Mouse (Mus musculus): ENCODE measurements around the gene Gm20422. TPM values are rescaled to one million over a fixed set of nuclear protein-coding genes. Genes with fewer than 3 reads are reported as not detected.
A peak's percentile ranks its signal among the peaks of the same experiment; 100 is the strongest.

Gene Gm20422
- total RNA-seq (2021) = 1 to 10 TPM; 1.9 to 2.2 TPM
- long read RNA-seq, experiment 1, partial matches to known transcripts = 0 of 2 reads
- long read RNA-seq, experiment 1, other reads (novel, unspliced or antisense) = 2 of 2 reads
- long read RNA-seq, experiment 2, partial matches to known transcripts = 0 of 1 reads
- long read RNA-seq, experiment 2, other reads (novel, unspliced or antisense) = 1 of 1 reads

GRCm38 (mm10) chr8:69774503-69775148 lies at the start of gene Gm20422:
Gene Gm20422 (minus strand): TSS chr8:69774886.
- peak; percentile 86 to 90 for DNase-seq
- intact Hi-C loops (cut with DNase I) = no loop called here

GRCm38 (mm10) chr8:69822386-69823191 lies 47.9 kb upstream of the Gm20422 start, which contains the start of gene Lpar2:
Gene Lpar2 (plus strand): TSS chr8:69822429.
- peak in 1 of 2 experiments; percentile 28 for DNase-seq
- intact Hi-C loops (cut with DNase I) = no loop called here

- intact Hi-C loops (cut with DNase I) = no loop called here
- peak in 1 of 2 experiments; percentile 23 for DNase-seq
These were observed 47.3 kb upstream of the Gm20422 start for GRCm38 (mm10) chr8:69821971-69822385.

GRCm38 (mm10) chr8:69820466-69820865 lies 45.8 kb upstream of the Gm20422 start:
- intact Hi-C loops (cut with DNase I) = no loop called here
- DNase-seq = no peak

GRCm38 (mm10) chr8:69815396-69815795 lies 40.7 kb upstream of the Gm20422 start:
- intact Hi-C loops (cut with DNase I) = no loop called here
- no peak for DNase-seq

GRCm38 (mm10) chr8:69814881-69815280 lies 40.2 kb upstream of the Gm20422 start:
- no peak for DNase-seq
- intact Hi-C loops (cut with DNase I) = no loop called here

DNA sequence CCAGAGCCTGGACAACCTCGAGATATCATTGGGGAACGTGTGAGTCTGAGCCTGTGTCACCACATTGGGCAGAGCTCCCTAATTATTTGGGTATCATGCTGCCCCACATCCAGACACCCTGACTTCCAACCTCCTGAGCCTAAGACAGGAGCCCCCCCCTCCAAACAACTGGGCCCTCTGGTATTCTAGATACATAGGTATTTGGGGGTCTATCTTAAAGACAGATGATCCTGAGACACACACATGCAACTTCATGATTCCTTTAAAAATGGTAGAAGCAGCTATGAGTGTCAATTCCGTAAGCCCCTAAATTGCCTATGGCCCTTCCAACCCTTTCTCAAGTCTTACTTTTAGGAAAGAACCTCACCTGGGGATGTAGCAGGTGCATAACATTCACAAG lies 35.1 kb upstream of the Gm20422 start:
- intact Hi-C loops (cut with DNase I) = no loop called here
- DNase-seq = no peak

GRCm38 (mm10) chr8:69808864-69809403 lies 34.2 kb upstream of the Gm20422 start:
- intact Hi-C loops (cut with DNase I) = no loop called here

DNA sequence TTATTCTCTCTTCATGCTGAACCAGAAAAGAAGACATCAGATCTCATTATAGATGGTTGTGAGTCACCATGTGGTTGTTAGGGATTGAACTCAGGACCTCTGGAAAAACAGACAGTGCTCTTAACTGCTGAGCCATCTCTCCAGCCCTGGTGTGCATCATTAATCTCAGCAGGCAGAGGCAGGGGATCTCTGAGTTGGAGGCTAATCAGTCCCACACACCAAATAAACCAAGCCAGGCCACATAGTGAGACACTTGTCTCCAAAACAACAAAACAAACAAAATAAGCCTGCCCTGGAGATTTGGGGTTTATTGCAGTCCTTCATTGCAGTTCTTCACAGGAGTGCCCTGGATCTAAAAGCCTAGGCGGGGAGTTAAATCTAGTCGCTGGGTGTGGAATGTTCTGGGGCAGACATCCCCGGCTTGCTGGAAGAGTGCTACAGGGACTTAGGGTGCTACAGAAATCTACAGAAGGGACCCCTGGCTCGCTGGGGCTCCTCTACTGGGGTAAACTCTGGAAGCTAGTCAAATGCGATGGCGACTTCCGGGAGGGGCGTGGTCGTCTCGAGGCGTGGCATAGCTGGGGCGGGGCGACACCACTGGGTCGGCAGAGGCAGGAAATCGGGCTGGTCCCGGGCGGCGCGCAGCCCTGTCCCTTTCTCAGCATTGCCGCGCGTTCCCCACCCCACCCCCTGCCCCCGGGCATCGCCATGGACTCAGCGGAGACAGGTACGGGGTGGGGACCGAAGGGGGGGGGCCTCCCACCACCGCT lies 33.6 kb upstream of the Gm20422 start, which contains the start of gene Gmip:
Gene Gmip, plus strand, starts transcription at position 586 of the 770 bp plus-strand sequence.
- intact Hi-C loops (cut with DNase I) = no loop called here

More at GRCm38 (mm10) chr8:69808864-69809403, 34.2 kb upstream of the Gm20422 start:
- DNase-seq = no peak

GRCm38 (mm10) chr8:69807236-69807635 lies 32.5 kb upstream of the Gm20422 start:
- no peak for DNase-seq
- intact Hi-C loops (cut with DNase I) = no loop called here

More for the DNA sequence above, 33.6 kb upstream of the Gm20422 start, which contains the start of gene Gmip:
- DNase-seq = peak; percentile 76 to 81

- no peak for DNase-seq
These were observed 30.8 kb upstream of the Gm20422 start for GRCm38 (mm10) chr8:69805491-69805890.

GRCm38 (mm10) chr8:69805086-69805485 lies 30.4 kb upstream of the Gm20422 start:
- DNase-seq = no peak
- intact Hi-C loops (cut with DNase I) = no loop called here

More at GRCm38 (mm10) chr8:69805491-69805890, 30.8 kb upstream of the Gm20422 start:
- intact Hi-C loops (cut with DNase I) = no loop called here

GRCm38 (mm10) chr8:69804537-69804936 lies 29.9 kb upstream of the Gm20422 start:
- intact Hi-C loops (cut with DNase I) = no loop called here
- no peak for DNase-seq

- no peak for DNase-seq
- intact Hi-C loops (cut with DNase I) = no loop called here
These were observed 28.7 kb upstream of the Gm20422 start for GRCm38 (mm10) chr8:69803366-69803765.

DNA sequence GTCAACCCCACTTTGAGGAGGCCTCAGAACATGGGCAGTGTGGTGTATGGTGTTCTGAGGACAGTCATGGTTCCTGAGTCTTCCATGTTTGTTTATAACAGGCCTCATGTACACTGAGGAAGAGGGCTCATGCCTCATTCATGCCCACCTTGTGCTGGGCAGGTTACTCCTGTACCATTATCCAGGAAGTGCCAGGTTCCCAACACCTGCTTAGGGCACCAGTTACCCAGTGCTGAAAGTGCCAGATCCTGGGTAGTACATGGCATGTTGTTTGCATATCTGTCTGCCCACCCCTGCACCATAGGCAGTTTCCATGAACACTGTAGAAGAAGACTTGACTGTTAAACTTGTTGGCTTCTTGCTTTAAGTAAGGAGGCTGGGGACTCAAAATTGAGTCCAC lies 27.5 kb upstream of the Gm20422 start:
- intact Hi-C loops (cut with DNase I) = no loop called here
- peak in 1 of 2 experiments; percentile 0 for DNase-seq

- intact Hi-C loops (cut with DNase I) = no loop called here
- DNase-seq = peak in 1 of 2 experiments; percentile 0
These were observed 27.1 kb upstream of the Gm20422 start for GRCm38 (mm10) chr8:69801796-69802195.

- intact Hi-C loops (cut with DNase I) = no loop called here
- peak in 1 of 2 experiments; percentile 0 for DNase-seq
These were observed 25.3 kb upstream of the Gm20422 start for GRCm38 (mm10) chr8:69799946-69800345.

DNA sequence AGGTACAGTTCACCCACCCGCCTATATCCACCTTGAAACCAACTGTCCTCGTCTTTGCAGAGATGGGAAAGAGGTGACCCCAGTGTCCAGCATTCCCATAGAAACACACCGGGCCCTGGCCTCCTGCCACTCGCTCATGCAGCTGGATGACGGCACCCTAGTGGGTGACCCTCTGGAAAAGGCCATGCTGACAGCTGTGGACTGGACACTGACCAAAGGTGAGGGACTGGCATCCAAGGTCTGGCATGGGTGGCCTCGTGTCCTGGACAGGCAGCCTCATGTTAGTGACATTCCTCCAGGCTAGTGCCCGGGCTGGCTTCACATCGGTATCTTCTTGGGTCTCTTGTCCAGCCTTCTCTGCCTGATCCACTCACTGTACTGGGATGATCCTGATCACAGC lies 24.6 kb upstream of the Gm20422 start:
- intact Hi-C loops (cut with DNase I) = no loop called here
- DNase-seq = peak in 1 of 2 experiments; percentile 1

DNA sequence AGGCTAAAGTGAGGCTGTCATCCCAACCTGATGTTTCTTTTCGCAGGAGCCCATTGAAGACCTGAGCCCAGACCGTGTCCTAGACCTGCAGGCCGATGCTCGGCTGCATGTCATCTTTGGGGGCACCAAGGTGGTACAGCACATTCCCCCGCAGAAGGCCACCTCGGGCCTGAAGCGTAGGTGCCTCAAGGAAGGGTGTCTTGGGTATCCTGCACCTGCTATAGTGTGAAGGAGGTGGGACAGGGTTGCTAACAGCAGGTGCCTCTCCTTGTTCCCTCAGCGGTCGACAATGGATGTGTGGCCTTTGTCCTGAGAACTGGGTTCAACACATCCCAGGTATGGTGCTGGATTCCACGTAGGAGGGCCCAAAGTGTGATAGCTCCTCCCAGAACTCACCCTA lies 23.0 kb upstream of the Gm20422 start:
- DNase-seq = no peak
- intact Hi-C loops (cut with DNase I) = no loop called here

Data from heart, postnatal 14 days (tissue).